Mouse (Mus musculus): ENCODE measurements around the gene Tph2.
"Not testable (repeated sequence)": the region's sequence is repeated elsewhere in the genome, so short reads cannot be mapped to it uniquely, and the experiment has no call there.

Gene Tph2

DNA sequence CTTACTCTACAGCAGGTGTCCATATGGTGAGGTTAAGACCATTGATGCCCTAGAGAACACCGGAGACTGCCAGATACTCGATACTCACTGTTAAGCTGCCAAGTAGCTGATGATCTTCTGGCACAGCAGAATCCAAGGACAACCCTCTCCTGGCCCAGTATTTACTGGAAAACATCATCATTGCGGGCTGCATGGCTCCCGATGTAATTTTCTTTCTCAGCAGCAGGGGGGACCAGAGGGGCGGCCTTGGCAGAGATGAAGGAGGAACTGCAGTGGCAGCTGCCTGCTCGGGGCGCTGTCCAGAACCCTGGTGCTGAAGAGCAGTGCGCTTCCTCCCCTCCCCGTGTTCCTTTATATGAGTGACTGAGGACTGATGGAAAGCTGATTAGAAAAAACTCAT is at the start of gene Tph2:
Tph2 (minus strand) TSS at position 326 of the 400 bp plus-strand sequence.
- in situ Hi-C loops (cut with MboI; ENCODE audit: low sequenced_read_pairs) = no loop called here

DNA sequence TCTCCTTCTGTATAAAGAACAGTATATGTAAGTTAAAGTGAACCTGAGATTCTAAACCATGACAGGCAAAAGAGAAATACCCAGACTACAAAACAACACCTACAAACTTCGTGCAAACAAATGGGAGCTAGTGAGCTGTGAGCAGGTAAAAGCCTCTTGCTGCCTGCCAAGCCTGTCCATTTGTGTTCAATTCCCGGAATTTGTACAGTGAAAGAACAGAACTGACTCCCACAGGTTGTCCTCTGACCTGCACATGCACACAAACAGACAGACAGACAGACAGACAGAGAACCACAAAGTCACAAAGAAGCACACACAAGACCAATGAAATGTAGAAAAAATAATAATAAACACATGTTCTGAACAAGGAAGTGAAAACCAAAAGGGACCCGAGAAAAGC is 49.0 kb upstream of the Tph2 start:
- in situ Hi-C loops (cut with MboI; ENCODE audit: low sequenced_read_pairs) = no loop called here

DNA sequence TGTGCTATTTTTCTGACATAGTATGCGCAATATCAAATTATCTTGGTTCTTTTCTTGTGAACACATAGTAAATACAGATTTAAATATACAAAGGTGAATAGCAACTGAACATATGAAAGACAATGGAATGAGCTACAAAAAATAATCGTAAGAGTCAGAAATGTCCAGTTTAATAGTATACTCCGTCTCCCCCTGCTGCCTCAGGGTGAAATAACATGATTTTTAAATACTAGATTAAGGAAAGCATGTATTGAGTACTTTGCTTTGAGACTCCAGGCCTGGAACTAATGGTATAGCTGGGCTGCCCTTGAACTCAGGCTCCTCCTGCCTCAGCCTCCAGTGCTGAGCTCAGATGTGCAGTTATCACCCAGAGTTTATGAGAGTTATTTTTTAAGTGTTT is 47.7 kb upstream of the Tph2 start:
- in situ Hi-C loops (cut with MboI; ENCODE audit: low sequenced_read_pairs) = no loop called here

DNA sequence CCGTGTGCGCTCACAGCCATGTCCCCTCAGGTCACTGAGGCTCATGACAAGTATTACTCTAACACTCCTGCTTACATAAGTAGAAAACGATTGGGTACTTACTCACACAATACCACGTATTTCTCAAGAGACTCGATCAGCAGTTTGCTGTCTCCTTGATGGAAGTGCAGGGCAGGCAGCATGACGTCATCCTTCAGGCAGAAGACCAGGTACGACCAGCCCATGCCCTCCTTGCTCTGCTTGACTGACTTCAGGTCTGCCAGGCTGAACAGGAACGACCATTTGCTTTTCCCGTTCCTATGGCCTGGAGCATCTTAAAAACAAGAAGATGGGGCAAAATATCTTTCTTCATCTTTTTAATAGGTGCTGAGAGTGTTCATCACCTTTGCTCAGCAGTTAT is 44.2 kb upstream of the Tph2 start:
- in situ Hi-C loops (cut with MboI; ENCODE audit: low sequenced_read_pairs) = no loop called here

DNA sequence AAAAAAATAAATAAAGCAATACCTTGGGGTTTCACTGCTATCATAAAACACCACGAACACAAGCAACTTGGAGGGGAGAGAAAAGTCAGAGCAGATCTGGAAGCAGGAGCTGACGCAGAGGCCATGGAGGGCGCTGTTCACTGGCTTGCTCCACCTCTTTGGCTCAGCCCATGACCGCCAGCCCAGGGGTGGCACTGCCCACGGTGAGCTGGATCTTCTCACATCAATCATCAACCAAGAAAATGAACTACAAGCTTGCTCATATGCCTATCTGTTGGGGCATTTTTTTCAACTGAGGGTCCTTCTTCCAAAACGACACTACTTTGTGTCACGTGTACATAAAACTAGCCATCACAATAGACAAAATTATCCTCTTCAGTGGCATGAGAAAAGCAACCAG is 41.8 kb upstream of the Tph2 start:
- in situ Hi-C loops (cut with MboI; ENCODE audit: low sequenced_read_pairs) = no loop called here

DNA sequence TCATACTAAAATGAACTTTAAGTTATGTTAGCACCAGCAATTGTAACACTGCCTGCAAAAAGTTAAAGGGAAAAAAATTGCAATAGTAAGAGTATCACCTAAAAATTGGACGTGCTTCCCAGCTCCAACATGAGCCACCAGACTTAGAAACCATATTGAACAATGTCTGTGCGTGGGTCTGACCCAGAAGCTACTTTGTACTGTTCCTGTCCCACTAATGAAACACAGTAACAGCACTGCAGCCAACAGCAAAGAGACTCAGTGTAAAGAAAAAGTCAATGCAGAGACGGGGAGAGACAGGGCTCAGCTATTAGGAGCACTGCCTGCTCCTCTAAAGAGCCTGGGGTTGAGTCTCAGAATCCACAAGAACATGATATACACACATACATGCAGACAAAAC is 39.0 kb upstream of the Tph2 start:
- in situ Hi-C loops (cut with MboI; ENCODE audit: low sequenced_read_pairs) = no loop called here

DNA sequence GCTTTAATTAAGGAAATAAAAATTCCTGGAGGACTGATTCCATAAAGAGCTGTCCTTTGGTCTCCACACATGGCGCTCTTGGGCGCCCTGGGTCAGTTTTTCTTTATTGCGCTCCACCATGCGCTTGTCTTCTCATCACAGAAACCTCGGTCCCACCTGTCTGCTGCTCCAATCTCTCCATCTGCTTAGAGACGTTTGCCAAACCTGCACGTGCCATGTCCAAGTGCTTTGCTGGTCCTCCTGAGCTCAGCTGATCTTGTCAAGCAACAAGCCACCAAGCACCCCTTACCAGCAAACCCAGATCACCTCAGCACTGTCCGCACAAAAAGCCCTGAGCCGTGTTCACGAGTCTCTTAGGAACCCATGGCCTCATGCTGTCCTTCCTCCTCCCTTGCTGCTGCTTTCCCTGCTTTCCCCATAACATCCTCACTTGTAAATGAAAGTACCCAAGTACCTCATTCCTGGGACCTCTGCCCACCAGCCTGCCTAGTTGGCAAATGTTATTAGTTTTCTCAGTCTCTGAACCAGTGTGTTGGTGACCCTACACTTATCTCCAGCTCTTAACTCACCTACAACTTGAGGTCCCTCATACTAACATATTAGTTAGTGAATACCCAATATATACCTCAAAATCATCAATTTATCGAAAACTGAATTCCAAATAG is 28.2 kb upstream of the Tph2 start:
- in situ Hi-C loops (cut with MboI; ENCODE audit: low sequenced_read_pairs) = no loop called here

DNA sequence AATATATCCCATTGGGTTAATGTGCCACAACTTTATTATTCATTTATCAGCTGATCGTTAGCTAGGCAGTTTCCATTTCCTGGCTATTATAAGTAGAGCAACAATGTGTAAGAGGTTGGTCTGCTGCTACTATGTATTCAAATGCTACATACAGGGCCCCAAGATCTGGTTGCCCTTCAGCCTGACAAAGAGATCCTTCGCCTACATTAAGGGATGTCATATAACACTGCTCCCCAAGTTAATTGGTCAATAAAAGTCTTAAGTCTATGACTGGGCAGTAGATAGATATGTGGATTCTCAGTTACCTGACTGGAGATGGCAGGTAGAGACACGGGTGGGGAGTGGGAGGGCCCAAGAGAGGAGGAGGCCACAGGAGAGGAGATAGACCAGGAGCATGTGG is 21.0 kb upstream of the Tph2 start:
- in situ Hi-C loops (cut with MboI; ENCODE audit: low sequenced_read_pairs) = no loop called here

DNA sequence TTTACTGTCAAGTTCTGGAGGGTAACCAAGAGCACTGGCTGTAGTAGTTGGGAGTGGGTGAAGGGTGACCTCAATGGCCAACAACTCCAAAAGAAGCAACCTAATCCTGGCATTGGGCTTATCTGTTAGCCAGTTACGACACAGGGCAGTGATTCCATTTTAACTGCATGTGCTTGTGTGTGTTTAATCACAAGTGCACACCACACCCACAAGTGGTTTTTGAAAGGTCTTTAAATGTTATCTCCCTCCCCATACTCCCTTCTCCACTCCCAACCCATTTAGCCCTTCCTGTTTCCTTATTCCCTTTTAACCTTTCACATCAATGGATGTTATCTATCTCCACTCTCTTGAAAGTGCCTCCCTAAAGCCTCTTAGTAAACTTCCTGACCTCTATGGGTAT is 20.5 kb upstream of the Tph2 start:
- in situ Hi-C loops (cut with MboI; ENCODE audit: low sequenced_read_pairs) = no loop called here

DNA sequence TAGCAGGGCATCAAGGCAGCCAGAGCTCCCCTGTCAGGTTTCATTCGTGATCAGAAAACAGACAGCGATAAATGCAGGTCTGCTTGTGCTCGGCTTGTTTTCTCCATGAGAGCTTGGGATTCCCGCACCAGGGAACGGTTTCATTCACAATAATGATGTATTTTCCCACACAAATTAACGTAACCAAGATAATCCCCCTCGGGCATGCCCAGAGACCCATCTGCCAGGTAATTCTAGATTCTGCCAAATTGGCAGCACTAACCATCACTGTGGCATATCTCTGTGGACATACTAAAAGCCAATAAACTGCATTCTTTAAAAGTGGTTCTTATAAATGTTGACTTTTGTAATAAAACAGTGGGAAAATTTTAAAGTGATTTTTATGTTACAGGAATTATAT is 6.4 kb upstream of the Tph2 start:
- in situ Hi-C loops (cut with MboI; ENCODE audit: low sequenced_read_pairs) = no loop called here

DNA sequence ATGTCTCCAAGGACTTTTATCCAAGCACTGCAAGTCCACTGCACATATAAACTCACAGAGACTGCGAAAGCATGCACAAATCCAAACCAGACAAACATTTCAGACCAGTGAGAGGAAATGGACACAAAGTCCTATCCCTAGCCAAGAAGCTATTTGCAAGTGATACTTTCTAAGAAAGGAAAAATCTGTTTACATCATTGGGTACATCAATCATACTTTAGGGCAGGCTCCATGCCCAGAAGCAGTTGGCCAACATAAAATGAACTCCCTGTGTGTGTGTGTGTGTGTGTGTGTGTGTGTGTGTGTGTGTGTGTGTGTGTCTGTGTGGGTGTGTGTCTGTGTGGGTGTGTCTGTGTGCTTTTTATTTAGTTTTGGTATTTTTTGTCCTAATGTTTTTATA is 2.6 kb upstream of the Tph2 start:
- in situ Hi-C loops (cut with MboI; ENCODE audit: low sequenced_read_pairs) = no loop called here

DNA sequence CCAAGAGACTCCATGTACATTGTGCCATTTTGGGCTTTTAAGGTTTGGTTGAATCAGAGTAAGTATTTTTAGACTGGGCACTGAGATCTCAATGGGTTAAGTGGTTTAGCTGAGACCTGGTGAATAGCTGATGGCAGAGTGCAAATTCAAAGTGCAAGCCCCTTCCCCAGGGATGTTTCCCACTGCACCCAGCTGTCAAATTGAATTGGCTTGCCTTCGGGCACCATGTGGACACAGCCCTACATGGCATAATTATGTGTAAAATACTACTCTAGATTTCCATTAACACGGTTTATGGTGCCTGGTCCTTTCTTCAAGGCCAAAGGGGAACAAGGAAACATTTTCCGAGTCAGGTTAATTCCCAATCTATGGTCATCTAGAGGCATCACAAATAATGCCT is 3.8 kb downstream of the Tph2 start:
- in situ Hi-C loops (cut with MboI; ENCODE audit: low sequenced_read_pairs) = no loop called here

DNA sequence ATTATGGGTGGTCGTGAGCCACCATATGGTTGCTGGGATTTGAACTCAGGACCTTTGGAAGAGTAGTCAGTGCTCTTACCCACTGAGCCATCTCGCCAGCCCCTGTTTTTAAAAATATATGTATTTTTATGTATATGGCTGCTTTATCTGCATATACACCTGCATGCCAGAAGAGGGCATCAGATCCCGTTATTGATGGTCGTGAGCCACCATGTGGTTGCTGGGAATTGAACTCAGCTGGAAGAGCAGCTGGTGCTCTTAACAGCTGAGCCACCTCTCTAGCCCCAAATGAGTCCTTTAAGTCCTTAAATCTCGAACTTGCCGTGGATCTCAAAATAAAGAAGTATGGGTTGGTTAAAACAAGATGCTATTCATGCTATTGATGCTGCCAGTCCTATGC is 6.8 kb downstream of the Tph2 start:
- in situ Hi-C loops (cut with MboI; ENCODE audit: low sequenced_read_pairs) = not testable (repeated sequence)

DNA sequence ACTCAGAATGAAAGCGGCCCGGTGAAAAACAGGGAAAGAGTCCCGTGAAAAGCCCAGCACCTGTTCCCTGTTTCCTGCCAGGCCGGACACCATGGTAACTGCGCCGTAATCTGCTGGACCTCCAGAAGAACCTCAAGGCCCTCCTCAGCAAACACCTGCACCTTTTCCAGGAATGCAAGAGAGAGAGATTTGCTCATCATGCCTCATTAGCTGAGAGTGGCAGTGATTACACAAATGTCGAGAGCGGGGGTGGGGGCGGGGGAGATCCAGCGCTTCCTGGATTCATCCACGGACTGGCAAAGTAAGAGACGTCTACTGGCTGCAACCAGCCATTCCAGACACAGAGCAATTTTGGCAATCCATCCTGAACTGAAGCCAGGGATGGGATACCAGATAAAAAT is 9.2 kb downstream of the Tph2 start:
- in situ Hi-C loops (cut with MboI; ENCODE audit: low sequenced_read_pairs) = no loop called here

DNA sequence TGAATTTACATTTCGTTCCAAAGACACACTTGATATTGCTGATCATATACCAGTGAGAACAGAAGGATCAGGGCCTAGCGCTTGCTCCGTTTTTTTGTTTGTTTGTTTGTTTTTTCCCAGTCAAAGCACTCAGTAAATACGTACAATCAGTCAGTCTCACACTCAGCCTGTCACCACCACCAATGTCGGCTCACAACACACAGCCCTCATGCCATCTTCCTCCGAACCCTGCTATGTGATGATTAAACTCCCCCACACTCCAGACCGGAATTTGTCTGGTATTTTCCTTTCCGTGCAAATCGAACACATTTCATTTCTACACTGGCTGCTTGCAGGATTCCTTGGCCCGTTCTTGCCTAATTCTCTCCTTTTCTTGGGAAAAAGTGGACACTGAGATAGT is 11.5 kb downstream of the Tph2 start:
- in situ Hi-C loops (cut with MboI; ENCODE audit: low sequenced_read_pairs) = no loop called here

DNA sequence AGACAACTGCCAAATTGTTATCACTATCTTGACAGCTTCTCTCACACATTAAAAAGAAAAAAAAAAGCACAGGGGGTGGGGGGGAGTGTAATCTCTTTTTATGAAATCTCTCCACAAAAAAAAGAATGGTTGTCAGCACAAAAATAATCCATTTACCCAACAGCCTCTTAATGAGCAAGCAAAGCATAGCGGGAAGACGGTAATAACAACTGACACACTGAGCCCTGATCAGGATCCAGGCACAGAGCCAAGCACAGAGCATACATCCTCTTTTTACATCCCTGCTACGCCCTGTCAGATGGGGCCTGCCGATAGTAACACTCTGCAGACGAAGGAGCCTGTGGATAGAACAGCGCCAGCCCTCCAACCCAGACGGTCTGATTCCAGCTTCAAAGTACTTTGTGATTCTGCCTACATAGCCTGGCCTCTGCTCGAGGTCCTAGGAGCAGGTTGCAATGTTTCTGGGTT is 13.4 kb downstream of the Tph2 start:
- in situ Hi-C loops (cut with MboI; ENCODE audit: low sequenced_read_pairs) = no loop called here

DNA sequence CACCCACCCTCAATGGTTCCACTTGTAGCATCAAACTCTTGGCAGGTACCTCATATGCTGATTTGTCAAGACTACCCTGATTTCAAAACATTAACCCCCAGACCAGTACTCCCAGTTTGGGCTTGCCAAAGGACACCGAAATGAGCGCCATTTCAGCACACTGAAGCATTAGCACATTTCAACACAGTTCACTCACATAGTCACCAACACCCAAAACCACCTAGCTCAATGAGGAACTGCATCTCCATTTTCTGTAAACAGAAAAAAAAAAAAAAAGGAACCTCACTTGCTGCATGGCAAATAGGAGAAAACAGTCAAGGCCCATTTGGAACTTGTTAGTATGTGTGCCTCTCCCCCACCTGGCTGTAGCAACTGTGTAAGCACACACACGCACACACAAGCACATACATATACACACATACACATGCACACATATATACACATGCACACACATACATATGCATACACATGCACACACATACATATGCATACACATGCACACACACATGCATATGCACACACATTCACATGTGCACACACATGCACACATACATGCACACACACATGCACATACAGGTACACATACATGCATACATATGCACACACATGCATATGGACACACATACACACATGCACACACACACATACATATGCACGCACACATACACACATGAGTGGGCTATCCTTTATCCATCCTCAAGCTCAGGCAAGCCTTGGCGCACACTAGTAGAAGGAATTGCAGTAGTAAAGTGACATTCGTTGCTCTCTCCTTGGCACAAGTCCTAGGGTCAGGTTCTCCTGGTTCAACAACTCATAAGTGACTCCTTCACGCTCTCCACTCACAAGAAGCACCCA is 14.1 kb downstream of the Tph2 start:
- in situ Hi-C loops (cut with MboI; ENCODE audit: low sequenced_read_pairs) = no loop called here

DNA sequence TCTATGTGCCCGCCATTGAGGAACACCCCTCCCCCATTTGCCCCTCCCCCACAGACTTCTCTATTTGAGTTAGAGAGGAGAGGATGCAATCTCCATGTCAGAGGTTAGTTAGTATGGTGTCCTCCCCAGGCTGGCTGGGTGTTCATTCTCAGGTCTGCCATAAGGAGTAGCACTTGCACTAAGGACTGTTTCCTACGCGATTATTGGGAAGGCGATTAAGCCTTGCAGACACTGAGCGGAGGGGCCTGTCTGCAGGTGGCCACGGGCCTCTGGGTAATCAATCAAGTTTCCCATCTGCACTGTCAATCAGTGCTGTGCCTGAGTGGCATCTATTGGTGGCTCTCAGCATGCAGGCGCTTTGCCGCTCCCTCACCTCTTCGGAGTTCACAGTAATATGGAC is 15.4 kb downstream of the Tph2 start:
- in situ Hi-C loops (cut with MboI; ENCODE audit: low sequenced_read_pairs) = no loop called here

DNA sequence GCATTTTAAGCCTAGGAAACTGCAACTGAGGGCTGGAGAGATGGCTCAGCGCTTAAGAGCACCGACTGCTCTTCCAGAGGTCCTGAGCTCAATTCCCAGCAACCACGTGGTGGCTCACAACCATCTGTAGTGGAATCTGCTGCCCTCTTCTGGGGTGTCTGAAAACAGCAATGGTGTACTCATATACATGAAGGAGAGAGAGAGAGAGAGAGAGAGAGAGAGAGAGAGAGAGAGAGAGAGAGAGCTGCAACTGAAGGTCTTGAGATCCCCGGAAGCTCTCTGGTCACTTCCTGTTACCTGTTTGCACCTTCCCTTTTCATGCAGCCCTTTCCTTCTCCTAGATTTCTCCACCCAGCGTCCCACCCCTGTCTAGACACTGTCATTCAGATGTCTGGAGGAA is 24.5 kb downstream of the Tph2 start:
- in situ Hi-C loops (cut with MboI; ENCODE audit: low sequenced_read_pairs) = no loop called here

DNA sequence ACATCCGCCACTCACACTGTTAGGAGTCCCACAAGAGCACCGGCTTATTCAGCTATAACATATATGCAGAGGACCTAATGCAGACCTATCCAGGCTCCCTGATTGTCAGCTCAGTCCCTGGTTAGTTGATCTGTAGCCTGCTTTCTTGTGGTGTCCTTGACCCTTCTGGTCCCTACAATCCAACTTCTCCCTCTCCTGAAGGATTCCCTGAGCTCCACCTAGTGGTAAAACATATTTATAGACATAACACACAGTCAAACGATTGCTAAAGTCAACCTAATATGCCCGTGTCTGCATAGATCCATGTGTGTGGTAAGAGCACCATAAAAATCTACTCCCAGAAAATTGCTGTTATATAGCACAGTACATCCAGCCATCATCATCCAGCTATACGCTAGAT is 37.5 kb downstream of the Tph2 start:
- in situ Hi-C loops (cut with MboI; ENCODE audit: low sequenced_read_pairs) = no loop called here

DNA sequence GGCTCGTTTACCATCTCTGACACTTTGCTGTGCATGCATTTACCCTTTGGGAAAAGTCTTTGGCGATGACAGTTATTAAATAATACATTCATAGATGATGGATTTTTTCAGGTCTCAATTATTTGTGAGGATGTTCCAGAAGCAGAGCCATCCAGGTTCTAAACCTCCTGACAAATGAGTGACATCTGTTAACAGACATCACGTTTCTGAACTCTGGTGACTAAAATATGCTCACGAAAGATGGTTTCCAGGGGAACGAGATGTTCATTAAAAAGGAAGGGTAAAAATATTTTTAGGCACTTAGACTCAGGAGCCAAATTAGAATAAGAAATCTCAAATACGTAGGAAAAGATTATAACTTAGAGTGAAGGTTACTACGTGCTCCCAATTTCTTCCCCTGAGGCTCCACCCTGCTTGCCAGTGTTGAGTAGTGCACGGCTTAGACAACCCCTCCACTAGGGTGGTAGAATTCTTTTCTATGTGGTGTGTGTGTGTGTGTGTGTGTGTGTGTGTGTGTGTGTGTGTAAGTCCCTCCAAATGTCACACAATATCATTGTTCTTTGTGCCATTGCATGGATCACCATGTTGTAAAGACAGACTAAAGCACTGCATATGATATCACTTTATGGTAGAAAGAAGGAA is 38.4 kb downstream of the Tph2 start:
- in situ Hi-C loops (cut with MboI; ENCODE audit: low sequenced_read_pairs) = no loop called here

DNA sequence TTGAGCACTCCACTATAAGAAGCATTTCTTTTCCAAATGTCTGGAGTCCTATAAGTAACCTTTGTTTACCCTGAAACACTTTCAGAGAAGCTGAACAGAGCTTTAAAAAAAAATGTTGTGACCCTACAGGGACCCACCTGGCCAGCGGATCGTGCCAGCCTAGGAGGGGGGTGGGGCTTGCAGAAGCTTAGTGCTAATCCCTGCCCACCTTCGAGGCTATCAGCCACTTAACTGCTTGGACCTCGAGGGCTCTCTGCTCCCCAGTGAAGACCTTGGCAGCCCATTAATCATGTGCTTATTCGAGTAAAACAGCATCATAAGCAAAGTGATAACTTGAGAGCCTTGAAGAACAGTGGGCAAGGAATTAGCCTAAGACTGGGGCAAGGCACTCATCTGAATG is 40.3 kb downstream of the Tph2 start:
- in situ Hi-C loops (cut with MboI; ENCODE audit: low sequenced_read_pairs) = no loop called here
